Mouse (Mus musculus) liver, adult 2 months (tissue): Measurements from ENCODE around the gene Rap1a. TPM values are rescaled to one million over a fixed set of nuclear protein-coding genes. Genes with fewer than 3 reads are reported as not detected.
A peak's percentile ranks its signal among the peaks of the same experiment; 100 is the strongest.

Experiments
- DNase-seq: peaks from one replicate; pipeline ENCODE4 v3.0.0-alpha.2; 2011; ENCODE audit warnings: low read depth, low spot score; ENCODE audit errors: extremely low read depth
- H3K27ac ChIP-seq: fragments of 200-500 bp; replicated peaks from 2 replicates; pipeline ENCODE4 v1.5.1; 2012; ENCODE audit warnings: low read depth, mild to moderate bottlenecking, control low read depth, inconsistent platforms, low read length; ENCODE audit not compliant: insufficient read depth
- H3K27me3 ChIP-seq: fragments of 200-500 bp; 2 replicates; pipeline ENCODE4 v1.6.1; 2012; ENCODE audit warnings: mild to moderate bottlenecking, moderate library complexity, low read length, inconsistent platforms; ENCODE audit not compliant: control insufficient read depth, insufficient read depth
- H3K36me3 ChIP-seq: fragments of 200-500 bp; 2 replicates; pipeline ENCODE4 v1.6.1; 2012; ENCODE audit warnings: low read length, inconsistent platforms; ENCODE audit not compliant: control insufficient read depth, insufficient read depth
- H3K4me1 ChIP-seq: fragments of 200-500 bp; 2 replicates; pipeline ENCODE4 v1.6.1; 2011; ENCODE audit warnings: low read length; ENCODE audit not compliant: control insufficient read depth, insufficient read depth
- H3K4me3 ChIP-seq: fragments of 200-500 bp; 2 replicates; pipeline ENCODE4 v1.5.1; 2011; ENCODE audit warnings: low read depth, mild to moderate bottlenecking, control low read depth, low read length, moderate library complexity; ENCODE audit not compliant: insufficient read depth
- H3K79me2 ChIP-seq: fragments of 200-500 bp; 2 replicates; pipeline ENCODE4 v1.6.1; 2012; ENCODE audit warnings: inconsistent platforms, mild to moderate bottlenecking, low read length, moderate library complexity; ENCODE audit not compliant: control insufficient read depth, insufficient read depth
- H3K9ac ChIP-seq: fragments of 200-500 bp; 2 replicates; pipeline ENCODE4 v1.6.1; 2012; ENCODE audit warnings: low read depth, mild to moderate bottlenecking, control low read depth, inconsistent platforms, low read length
- CTCF ChIP-seq: fragments of 200-500 bp; IDR thresholded peaks from 2 replicates; pipeline ENCODE4 v1.5.1; 2011; ENCODE audit warnings: low read depth, low read length, control low read depth
- POLR2A ChIP-seq: fragments of 200-500 bp; IDR thresholded peaks from 2 replicates; pipeline ENCODE4 v1.6.1; 2011; ENCODE audit warnings: low read length, control low read depth; ENCODE audit not compliant: insufficient read depth; ENCODE audit errors: extremely low read depth
- WGBS: fragments of 180-500 bp; shearing (Covaris S2); methylation state at CpG from one replicate; pipeline ENCODE4 v1.1.7; 2018; 5-methylcytosine and 5-hydroxymethylcytosine counted together
- polyA plus RNA-seq: library from polyadenylated mRNA; depleted of rRNA; stranded (reverse); fragments of >200 nt; gene quantifications from 2 replicates; pipeline ENCODE4 v1.2.3, GENCODE M21; 2012; rRNA removed
- total RNA-seq: library from RNA; depleted of rRNA; stranded (reverse); fragments of >200 nt; gene quantifications from 2 replicates; pipeline ENCODE4 v1.2.3, GENCODE M21; 2014; rRNA removed

Gene Rap1a
- total RNA-seq: 50.9 and 65.2 TPM in 2 replicates
- polyA plus RNA-seq: 8.7 and 10.0 TPM in 2 replicates

- peak; percentile 47 for DNase-seq
- 20% methylated on average over 36 of the region's 50 CpGs for WGBS
- peak within 1 kb of the TSS; percentile 85 for H3K27ac ChIP-seq
Observed at GRCm38 (mm10) chr3:105801191-105802166, at the start of gene Rap1a. Rap1a (minus strand) TSS chr3:105801336.

GRCm38 (mm10) chr3:105846294-105847069, 45.3 kb upstream of the Rap1a start:
- Histone ChIP-seq H3K27ac (no peak overlapping the region), H3K9ac (no peak overlapping the region), H3K27me3 (no peaks in the 10 kb centered on the region), H3K36me3 (no peaks in the 10 kb centered on the region), H3K4me1 (peaks cover 2% of the 10 kb centered on the region; the same call in 1 of the 2 replicates), H3K4me3 (no peak overlapping the region), H3K79me2 (no peaks in the 10 kb centered on the region)
- WGBS: 20% methylated on average over 7 of the region's 7 CpGs
- TF ChIP-seq POLR2A: no peak
- TF ChIP-seq CTCF: no peak
- DNase-seq: peak; percentile 50

More at GRCm38 (mm10) chr3:105801191-105802166, at the start of gene Rap1a:
- H3K36me3 ChIP-seq: no peaks in the 10 kb centered on the region
- H3K4me3 ChIP-seq: peak within 1 kb of the TSS; percentile 64
- peak within 1 kb of the TSS; percentile 95 for H3K9ac ChIP-seq
- TF ChIP-seq CTCF: no peak
- peak; percentile 62; the same call in 1 of the 2 replicates for TF ChIP-seq POLR2A
- peaks cover 24% of the 10 kb centered on the region for H3K4me1 ChIP-seq
- H3K79me2 ChIP-seq: peaks cover 8% of the 10 kb centered on the region; the same call in 1 of the 2 replicates
- no peaks in the 10 kb centered on the region for H3K27me3 ChIP-seq

GRCm38 (mm10) chr3:105839836-105840235, 38.7 kb upstream of the Rap1a start:
- Histone ChIP-seq H3K79me2 (no peaks in the 10 kb centered on the region), H3K9ac (no peak overlapping the region), H3K4me3 (no peak overlapping the region), H3K27me3 (no peaks in the 10 kb centered on the region), H3K4me1 (no peaks in the 10 kb centered on the region), H3K36me3 (no peaks in the 10 kb centered on the region), H3K27ac (no peak overlapping the region)
- no peak for DNase-seq
- WGBS: 85% methylated on average over 4 of the region's 4 CpGs
- TF ChIP-seq CTCF (no peak), POLR2A (no peak)

- Histone ChIP-seq H3K4me3 (no peak overlapping the region), H3K4me1 (no peaks in the 10 kb centered on the region), H3K27me3 (no peaks in the 10 kb centered on the region), H3K36me3 (no peaks in the 10 kb centered on the region), H3K9ac (no peak overlapping the region), H3K27ac (no peak overlapping the region), H3K79me2 (no peaks in the 10 kb centered on the region)
- TF ChIP-seq POLR2A (no peak), CTCF (no peak)
- 79% methylated on average over 3 of the region's 3 CpGs for WGBS
- DNase-seq: no peak
Observed at GRCm38 (mm10) chr3:105838655-105839054, 37.5 kb upstream of the Rap1a start.

- no peak for DNase-seq
- Histone ChIP-seq H3K36me3 (no peaks in the 10 kb centered on the region), H3K27ac (no peak overlapping the region), H3K9ac (no peak overlapping the region), H3K27me3 (no peaks in the 10 kb centered on the region), H3K79me2 (no peaks in the 10 kb centered on the region), H3K4me3 (no peak overlapping the region), H3K4me1 (no peaks in the 10 kb centered on the region)
- WGBS: 92% methylated on average over 3 of the region's 3 CpGs
- TF ChIP-seq POLR2A (no peak), CTCF (no peak)
Observed at GRCm38 (mm10) chr3:105836883-105837282, 35.7 kb upstream of the Rap1a start.
